Mouse (Mus musculus) myocyte (in vitro differentiated cells): ENCODE measurements around the gene Itpk1.

Experiments
- CEBPB ChIP-seq: IDR thresholded peaks from 2 replicates; pipeline ENCODE4 v1.6.1; 2011; ENCODE audit warnings: mild to moderate bottlenecking, moderate library complexity; ENCODE audit not compliant: poor library complexity, insufficient read depth, severe bottlenecking
- E2F4 ChIP-seq: IDR thresholded peaks from one replicate; pipeline ENCODE4 v1.6.1; 2011; ENCODE audit warnings: mild to moderate bottlenecking, control low read depth, moderate library complexity; ENCODE audit not compliant: insufficient read depth
- MAX ChIP-seq: IDR thresholded peaks from one replicate; pipeline ENCODE4 v1.6.1; 2011; ENCODE audit warnings: low read depth, mild to moderate bottlenecking, control low read depth
- MYOD1 ChIP-seq, 3 experiments: IDR thresholded peaks; one replicate each; pipeline ENCODE4 v1.6.1; 2011; ENCODE audit warnings: control low read depth in 2 of 3, low read depth in 2 of 3, mild to moderate bottlenecking in 2 of 3, moderate library complexity in 1 of 3; ENCODE audit not compliant: insufficient read length in 2 of 3, control insufficient read depth in 1 of 3
- MYOG ChIP-seq, 3 experiments: IDR thresholded peaks; one replicate each; pipeline ENCODE4 v1.6.1; 2011; ENCODE audit warnings: control low read depth in 2 of 3, low read depth in 2 of 3, mild to moderate bottlenecking in 2 of 3; ENCODE audit not compliant: insufficient read length in 2 of 3, control insufficient read depth in 1 of 3, insufficient read depth in 1 of 3
- POLR2A ChIP-seq: IDR thresholded peaks from one replicate; pipeline ENCODE4 v1.6.1; 2011; ENCODE audit warnings: low read depth, mild to moderate bottlenecking, control low read depth, moderate library complexity; ENCODE audit not compliant: insufficient read length
- POLR2AphosphoS2 ChIP-seq: IDR thresholded peaks from one replicate; pipeline ENCODE4 v1.6.1; 2011; ENCODE audit warnings: low read depth, control low read depth; ENCODE audit not compliant: insufficient read length
- REST ChIP-seq: IDR thresholded peaks from one replicate; pipeline ENCODE4 v1.6.1; 2011; ENCODE audit warnings: mild to moderate bottlenecking, control low read depth, moderate library complexity; ENCODE audit not compliant: insufficient read depth, insufficient read length
- SRF ChIP-seq: IDR thresholded peaks from one replicate; pipeline ENCODE4 v1.6.1; 2011; ENCODE audit warnings: low read depth; ENCODE audit not compliant: control insufficient read depth, insufficient read length
- TCF12 ChIP-seq: IDR thresholded peaks from one replicate; pipeline ENCODE4 v1.6.1; 2011; ENCODE audit warnings: mild to moderate bottlenecking, control low read depth; ENCODE audit not compliant: poor library complexity, insufficient read depth, severe bottlenecking
- TCF3 ChIP-seq: IDR thresholded peaks from one replicate; pipeline ENCODE4 v1.6.1; 2011; ENCODE audit warnings: low read depth, control low read depth; ENCODE audit not compliant: insufficient read length
- USF1 ChIP-seq: IDR thresholded peaks from one replicate; pipeline ENCODE4 v1.6.1; 2011; ENCODE audit warnings: low read depth, mild to moderate bottlenecking, control low read depth, moderate library complexity

DNA sequence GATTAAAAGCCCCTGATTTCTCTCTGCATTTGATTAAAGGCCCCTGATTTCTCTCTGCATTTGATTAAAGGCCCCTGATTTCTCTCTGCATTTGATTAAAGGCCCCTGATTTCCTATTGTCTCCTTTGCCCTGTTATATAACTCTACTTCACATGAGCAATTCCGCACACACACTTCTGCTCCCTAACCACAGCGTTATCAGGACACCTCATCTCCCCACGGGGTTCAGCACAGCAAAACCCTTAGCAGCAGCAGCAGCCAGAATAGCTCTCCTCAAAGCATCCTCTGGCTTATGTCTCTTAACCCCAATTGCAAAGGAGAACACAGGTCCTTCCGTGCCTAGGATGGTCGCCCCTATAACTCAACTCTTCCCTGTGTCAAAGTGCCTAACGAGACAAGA, 99.1 kb downstream of the Itpk1 start:
- TF ChIP-seq TCF12 (no peak), CEBPB (no peak), POLR2A (no peak), MAX (no peak), E2F4 (no peak), USF1 (no peak), MYOG (IDR thresholded peaks at IDR 0.05; ENCODE audit: control insufficient read depth in 1 of 3, insufficient read depth in 1 of 3, insufficient read length in 2 of 3, low read depth in 2 of 3) (no peak), REST (no peak), POLR2AphosphoS2 (no peak), TCF3 (no peak), SRF (no peak), MYOD1 (IDR thresholded peaks at IDR 0.05; ENCODE audit: control insufficient read depth in 1 of 3, insufficient read length in 2 of 3, low read depth in 2 of 3) (no peak)
